Mouse (Mus musculus) spleen, adult 2 months (tissue): ENCODE measurements at regions not wholly inside any gene's neighbourhood (a gene's known extent, or its start where the extent isn't known, plus 50 kb on each side); places are given as distances from the start of the nearest gene placed in this dataset.

ENCODE experiments used
- CTCF ChIP-seq: fragments of 200-500 bp; IDR thresholded peaks from 2 replicates; pipeline ENCODE4 v1.5.1; 2011; ENCODE audit warnings: mild to moderate bottlenecking, inconsistent platforms; ENCODE audit not compliant: insufficient read depth, insufficient read length, insufficient replicate concordance; ENCODE audit errors: extremely low read depth
- POLR2A ChIP-seq: fragments of 200-500 bp; IDR thresholded peaks from 2 replicates; pipeline ENCODE4 v1.6.1; 2011; ENCODE audit warnings: low read depth, low read length, inconsistent platforms

- TF ChIP-seq CTCF = no peak
- TF ChIP-seq POLR2A = no peak
Measured at GRCm38 (mm10) chr13:103638038-103638437, 136.4 kb downstream of the Srek1 start.
